Mouse (Mus musculus): Measurements from ENCODE around the gene Scgb1a1. TPM values are rescaled to one million over a fixed set of nuclear protein-coding genes. Genes with fewer than 3 reads are reported as not detected.

Scgb1a1 gene
- polyA plus RNA-seq, 1 experiment from 2014 or later = not detected

DNA sequence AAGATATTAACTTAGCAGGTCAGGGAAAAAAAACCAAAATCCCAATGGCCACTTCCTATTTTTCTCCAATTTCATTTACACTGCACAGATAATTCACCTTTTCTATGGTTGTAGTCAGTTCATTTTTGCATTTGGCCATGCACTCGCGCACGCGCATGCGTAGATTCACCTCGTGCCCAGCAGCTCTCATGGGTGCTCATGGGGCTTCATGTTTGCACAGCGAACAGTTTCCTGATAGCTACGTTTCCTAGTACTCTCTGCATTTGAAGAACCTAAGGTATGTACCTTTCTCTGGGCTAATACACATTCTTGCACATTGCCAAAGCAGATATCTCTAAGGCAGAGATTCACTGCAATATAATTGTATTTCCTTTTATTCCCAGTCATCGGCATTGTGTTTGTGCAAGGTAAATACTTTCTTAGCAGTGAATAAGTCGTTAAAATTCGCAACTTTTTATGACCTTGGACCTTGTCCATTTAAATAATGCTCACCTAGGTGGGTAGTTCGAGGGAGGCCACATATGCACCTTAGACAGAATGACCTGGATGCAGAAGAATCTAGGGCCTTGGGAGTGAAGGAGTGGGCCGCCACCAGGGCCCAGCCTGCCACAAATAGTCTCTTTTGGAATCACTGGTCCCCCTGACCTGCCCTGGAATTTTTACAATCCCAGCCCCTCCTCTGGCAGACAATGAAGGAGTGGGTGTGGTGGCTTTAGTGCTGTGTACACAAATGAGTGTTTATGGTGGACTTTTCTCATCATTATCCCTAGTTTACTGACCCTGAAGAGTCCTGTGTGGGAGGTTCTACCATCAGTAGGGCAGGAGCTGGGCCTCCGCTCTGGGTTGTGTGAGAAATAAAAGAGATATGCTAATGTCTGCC lies 6.2 kb downstream of the Scgb1a1 start:
- H3K9me3 ChIP-seq (ENCODE audit: control insufficient read depth) = no peaks in the 10 kb centered on the region
- TF ChIP-seq CTCF (IDR thresholded peaks at IDR 0.05; ENCODE audit: low read depth) = no peak
- WGBS = 59% methylated on average over 14 of the region's 14 CpGs
- no peak overlapping the region for H3K4me3 ChIP-seq (ENCODE audit: low read depth, low read length)
- H3K27ac ChIP-seq (ENCODE audit: low read depth, low read length) = no peak overlapping the region; the same call in 1 of the 2 replicates
- ATAC-seq = peak; percentile 48
- no peak overlapping the region for H3K9ac ChIP-seq (ENCODE audit: low read depth, low read length)
- no peaks in the 10 kb centered on the region for H3K36me3 ChIP-seq (ENCODE audit: control insufficient read depth, insufficient read depth)
- H3K4me2 ChIP-seq (replicated peaks; ENCODE audit: low read depth) = peak overlapping the region; percentile 49; the same call in 1 of the 2 replicates
- H3K27me3 ChIP-seq (replicated peaks; ENCODE audit: control insufficient read depth, insufficient read depth, low read length) = no peaks in the 10 kb centered on the region
- H3K4me1 ChIP-seq (replicated peaks; ENCODE audit: control insufficient read depth, insufficient read depth, low read length) = no peaks in the 10 kb centered on the region

DNA sequence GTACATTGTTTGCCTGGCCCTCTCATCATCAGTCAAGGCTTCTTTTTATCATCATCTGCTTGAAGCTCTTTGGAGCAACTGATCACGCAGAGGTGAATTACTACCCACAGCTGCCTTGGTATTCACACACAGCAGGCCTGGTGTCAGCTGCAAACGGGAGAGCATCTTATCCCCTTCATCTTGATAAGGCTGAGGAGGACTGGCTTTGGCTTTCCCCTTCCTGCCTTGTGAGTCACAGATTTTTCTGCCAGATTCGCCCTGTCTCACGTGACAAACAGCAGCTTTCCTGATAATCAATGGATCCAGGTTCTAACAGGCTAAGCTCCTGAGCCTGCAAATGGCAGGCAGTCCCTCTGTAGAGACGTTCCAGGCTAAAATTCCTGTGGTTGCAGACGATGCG lies 7.8 kb downstream of the Scgb1a1 start:
- H3K4me2 ChIP-seq (replicated peaks; ENCODE audit: low read depth) = no peak overlapping the region
- 38% methylated on average over 7 of the region's 7 CpGs for WGBS
- H3K4me1 ChIP-seq (replicated peaks; ENCODE audit: control insufficient read depth, insufficient read depth, low read length) = no peaks in the 10 kb centered on the region
- TF ChIP-seq CTCF (IDR thresholded peaks at IDR 0.05; ENCODE audit: low read depth) = no peak
- H3K27me3 ChIP-seq (replicated peaks; ENCODE audit: control insufficient read depth, insufficient read depth, low read length) = no peaks in the 10 kb centered on the region
- H3K9me3 ChIP-seq (ENCODE audit: control insufficient read depth) = no peaks in the 10 kb centered on the region
- no peak for ATAC-seq
- H3K36me3 ChIP-seq (ENCODE audit: control insufficient read depth, insufficient read depth) = no peaks in the 10 kb centered on the region
- H3K4me3 ChIP-seq (ENCODE audit: low read depth, low read length) = no peak overlapping the region
- H3K9ac ChIP-seq (ENCODE audit: low read depth, low read length) = no peak overlapping the region
- no peak overlapping the region for H3K27ac ChIP-seq (ENCODE audit: low read depth, low read length)

DNA sequence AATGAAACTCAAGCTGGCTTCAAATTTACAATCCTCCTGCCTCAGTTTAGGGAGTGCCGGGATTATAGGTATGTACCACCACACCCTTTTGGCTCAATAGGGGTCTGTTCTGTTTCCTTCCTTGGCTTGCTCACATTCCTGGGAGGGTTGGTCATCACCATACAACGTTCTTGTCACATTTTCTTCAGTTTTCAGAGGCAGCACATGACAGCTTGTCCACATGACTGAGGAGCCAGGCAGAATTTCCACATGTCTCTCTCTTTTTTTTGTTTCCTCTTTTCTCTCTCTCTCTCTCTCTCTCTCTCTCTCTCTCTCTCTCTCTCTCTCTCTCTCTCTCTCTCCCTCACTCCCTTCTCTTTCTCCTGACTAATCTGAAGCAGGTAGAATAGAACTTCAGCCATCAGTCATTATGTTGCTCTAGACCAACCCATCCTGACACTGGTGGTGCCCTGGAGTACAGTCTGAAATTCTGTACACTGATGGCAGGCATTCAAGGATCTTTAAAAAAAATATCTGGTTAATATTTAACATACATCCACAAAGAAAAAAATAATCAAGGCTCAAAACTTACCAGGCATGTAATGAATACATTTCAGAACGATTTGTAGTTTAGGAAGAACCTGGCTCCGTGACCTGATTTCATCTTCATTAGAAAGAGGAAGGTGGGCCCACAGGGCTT lies 10.6 kb downstream of the Scgb1a1 start:
- H3K4me1 ChIP-seq (replicated peaks; ENCODE audit: control insufficient read depth, insufficient read depth, low read length) = no peaks in the 10 kb centered on the region
- H3K27me3 ChIP-seq (replicated peaks; ENCODE audit: control insufficient read depth, insufficient read depth, low read length) = no peaks in the 10 kb centered on the region
- ATAC-seq = no peak
- no peak overlapping the region for H3K27ac ChIP-seq (ENCODE audit: low read depth, low read length)
- WGBS = 46% methylated on average over 4 of the region's 4 CpGs
- no peak for TF ChIP-seq CTCF (IDR thresholded peaks at IDR 0.05; ENCODE audit: low read depth)
- no peaks in the 10 kb centered on the region for H3K36me3 ChIP-seq (ENCODE audit: control insufficient read depth, insufficient read depth)
- no peak overlapping the region for H3K4me2 ChIP-seq (replicated peaks; ENCODE audit: low read depth)
- H3K9ac ChIP-seq (ENCODE audit: low read depth, low read length) = no peak overlapping the region
- no peak overlapping the region for H3K4me3 ChIP-seq (ENCODE audit: low read depth, low read length)
- no peaks in the 10 kb centered on the region for H3K9me3 ChIP-seq (ENCODE audit: control insufficient read depth)

DNA sequence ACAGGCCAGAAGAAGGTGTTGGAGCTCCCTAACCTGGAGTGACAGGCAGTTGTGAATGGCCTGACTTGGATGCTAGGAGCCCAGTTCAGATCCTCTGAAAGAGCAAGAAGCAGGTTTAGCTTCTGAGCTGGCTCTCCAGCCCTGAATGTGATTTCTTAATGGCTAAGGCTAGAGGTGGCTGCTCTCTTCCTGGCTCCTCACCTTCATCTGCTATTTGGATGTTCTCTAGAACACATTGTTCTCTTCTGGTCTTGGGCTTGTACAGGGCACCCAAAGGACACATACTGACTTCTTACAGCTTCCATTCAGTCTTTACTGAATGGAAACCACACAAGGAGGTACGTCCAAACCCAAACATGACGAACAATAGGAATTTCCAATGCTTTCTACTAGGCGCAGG lies 11.7 kb downstream of the Scgb1a1 start:
- Histone ChIP-seq H3K4me1 (replicated peaks; ENCODE audit: control insufficient read depth, insufficient read depth, low read length) (0 out of 2 replicates have a peak, but pooled peaks cover 3% of the 10 kb centered on the region), H3K4me2 (replicated peaks; ENCODE audit: low read depth) (no peak overlapping the region), H3K27me3 (replicated peaks; ENCODE audit: control insufficient read depth, insufficient read depth, low read length) (no peaks in the 10 kb centered on the region), H3K4me3 (ENCODE audit: low read depth, low read length) (no peak overlapping the region), H3K9me3 (ENCODE audit: control insufficient read depth) (no peaks in the 10 kb centered on the region), H3K9ac (ENCODE audit: low read depth, low read length) (no peak overlapping the region), H3K36me3 (ENCODE audit: control insufficient read depth, insufficient read depth) (no peaks in the 10 kb centered on the region), H3K27ac (ENCODE audit: low read depth, low read length) (no peak overlapping the region)
- no peak for TF ChIP-seq CTCF (IDR thresholded peaks at IDR 0.05; ENCODE audit: low read depth)
- no peak for ATAC-seq
- WGBS = 96% methylated on average over 3 of the region's 3 CpGs

DNA sequence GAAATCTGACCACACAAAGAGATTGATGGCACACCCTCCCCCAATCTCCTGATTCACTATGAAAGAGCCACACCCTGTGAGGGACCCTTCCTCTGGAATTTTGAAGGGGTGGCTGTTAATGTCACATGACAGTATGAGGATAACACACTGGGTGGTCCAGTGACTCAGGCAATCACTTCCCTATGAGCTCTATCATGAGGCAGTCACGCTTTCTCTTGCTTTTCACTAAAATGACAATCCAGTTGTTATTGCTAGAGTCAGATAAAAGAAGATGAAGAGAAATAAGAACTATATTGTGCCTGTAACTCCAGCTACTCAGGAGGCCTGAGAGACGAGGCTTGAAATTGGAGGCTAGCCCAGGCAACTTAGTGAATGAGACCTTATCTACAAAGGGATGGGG lies 12.2 kb downstream of the Scgb1a1 start:
- no peak overlapping the region for H3K9ac ChIP-seq (ENCODE audit: low read depth, low read length)
- no peak overlapping the region for H3K4me3 ChIP-seq (ENCODE audit: low read depth, low read length)
- peaks cover 7% of the 10 kb centered on the region; the same call in 1 of the 2 replicates for H3K4me1 ChIP-seq (replicated peaks; ENCODE audit: control insufficient read depth, insufficient read depth, low read length)
- TF ChIP-seq CTCF (IDR thresholded peaks at IDR 0.05; ENCODE audit: low read depth) = no peak
- H3K27ac ChIP-seq (ENCODE audit: low read depth, low read length) = no peak overlapping the region
- no peaks in the 10 kb centered on the region for H3K27me3 ChIP-seq (replicated peaks; ENCODE audit: control insufficient read depth, insufficient read depth, low read length)
- H3K36me3 ChIP-seq (ENCODE audit: control insufficient read depth, insufficient read depth) = no peaks in the 10 kb centered on the region
- WGBS = 74% methylated on average over 2 of the region's 2 CpGs
- no peaks in the 10 kb centered on the region for H3K9me3 ChIP-seq (ENCODE audit: control insufficient read depth)
- no peak overlapping the region for H3K4me2 ChIP-seq (replicated peaks; ENCODE audit: low read depth)
- no peak for ATAC-seq

DNA sequence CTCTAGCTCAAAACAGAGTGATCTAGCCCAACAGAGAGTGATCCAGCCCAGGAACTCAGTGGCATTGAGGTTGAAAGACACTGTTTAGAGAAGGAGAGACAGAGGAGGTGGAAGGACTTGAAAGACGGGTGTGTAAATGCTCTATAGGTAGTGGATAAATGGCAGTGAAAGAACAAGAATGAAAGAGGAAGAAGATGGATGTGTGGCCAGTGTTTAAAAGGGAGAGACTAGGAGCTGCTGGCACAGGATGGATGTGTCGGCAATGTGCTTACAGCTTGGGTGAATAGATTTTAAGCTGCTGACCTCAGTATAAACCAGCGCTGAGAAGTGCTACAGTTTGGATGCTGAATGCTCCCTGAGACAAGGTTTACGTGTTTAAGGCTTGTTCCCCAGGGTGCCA lies 13.3 kb downstream of the Scgb1a1 start:
- Histone ChIP-seq H3K9ac (ENCODE audit: low read depth, low read length) (no peak overlapping the region), H3K27ac (ENCODE audit: low read depth, low read length) (no peak overlapping the region), H3K36me3 (ENCODE audit: control insufficient read depth, insufficient read depth) (no peaks in the 10 kb centered on the region), H3K9me3 (ENCODE audit: control insufficient read depth) (no peaks in the 10 kb centered on the region), H3K4me3 (ENCODE audit: low read depth, low read length) (no peak overlapping the region), H3K4me1 (replicated peaks; ENCODE audit: control insufficient read depth, insufficient read depth, low read length) (peaks cover 8% of the 10 kb centered on the region; the same call in 1 of the 2 replicates), H3K4me2 (replicated peaks; ENCODE audit: low read depth) (no peak overlapping the region), H3K27me3 (replicated peaks; ENCODE audit: control insufficient read depth, insufficient read depth, low read length) (no peaks in the 10 kb centered on the region)
- 67% methylated on average over 4 of the region's 4 CpGs for WGBS
- no peak for TF ChIP-seq CTCF (IDR thresholded peaks at IDR 0.05; ENCODE audit: low read depth)
- ATAC-seq = no peak
